Mouse (Mus musculus) E14TG2a.4 (cell line): ENCODE results near the gene Fxyd4.

Experiments used
- H3K27me3 ChIP-seq: 2 replicates; pipeline ENCODE4 v1.6.1; 2014; ENCODE audit warnings: low read length, control low read depth; ENCODE audit not compliant: insufficient read depth
- H3K36me3 ChIP-seq: 2 replicates; pipeline ENCODE4 v1.6.1; 2014; ENCODE audit warnings: low read length, control low read depth; ENCODE audit not compliant: insufficient read depth
- H3K4me1 ChIP-seq: replicated peaks from 2 replicates; pipeline ENCODE4 v1.6.1; 2014; ENCODE audit warnings: low read depth, low read length, control low read depth
- H3K4me3 ChIP-seq: replicated peaks from 2 replicates; pipeline ENCODE4 v1.5.1; 2014; ENCODE audit warnings: mild to moderate bottlenecking, low read length
- H3K9me3 ChIP-seq: 2 replicates; pipeline ENCODE4 v1.6.1; 2014; ENCODE audit warnings: low read length, control low read depth
- CTCF ChIP-seq: conservative IDR thresholded peaks from 2 replicates; pipeline ENCODE4 v1.5.1; 2014; ENCODE audit warnings: low read length
- NANOG ChIP-seq: IDR thresholded peaks from 2 replicates; pipeline ENCODE4 v1.6.1; 2014; ENCODE audit warnings: borderline replicate concordance, low read length, mixed read lengths
- POU5F1 ChIP-seq: IDR thresholded peaks from 2 replicates; pipeline ENCODE4 v1.6.1; 2014; ENCODE audit warnings: low read length, borderline replicate concordance

Fxyd4 gene

GRCm38 (mm10) chr6:117888642-117889096 lies 48.8 kb downstream of the Fxyd4 start:
- TF ChIP-seq POU5F1 (no peak), NANOG (no peak), CTCF (no peak)
- H3K9me3 ChIP-seq = no peaks in the 10 kb centered on the region
- no peak overlapping the region for H3K4me3 ChIP-seq
- H3K36me3 ChIP-seq = no peaks in the 10 kb centered on the region
- no peaks in the 10 kb centered on the region for H3K27me3 ChIP-seq
- peaks cover 50% of the 10 kb centered on the region for H3K4me1 ChIP-seq

DNA sequence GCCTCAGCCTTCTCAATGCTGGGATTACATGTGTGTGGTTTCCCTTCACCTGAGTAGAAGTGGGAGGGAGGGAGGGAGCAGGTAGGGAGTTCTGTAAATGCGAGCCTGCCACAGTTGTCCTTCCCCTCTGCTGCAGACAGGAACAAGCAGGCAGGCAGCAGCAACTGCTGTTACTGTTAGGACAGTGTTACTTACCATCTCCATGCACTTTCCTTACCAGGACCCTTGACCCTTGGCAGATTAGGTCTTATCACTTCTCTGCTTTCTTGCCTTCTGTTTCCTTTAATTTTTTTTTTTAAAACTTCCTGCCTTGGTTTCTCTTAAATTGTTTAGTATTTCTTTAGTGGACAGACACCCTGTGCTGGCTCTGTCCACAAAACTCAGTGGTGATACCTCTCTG lies 49.5 kb downstream of the Fxyd4 start:
- Histone ChIP-seq H3K27me3 (no peaks in the 10 kb centered on the region), H3K36me3 (no peaks in the 10 kb centered on the region), H3K4me1 (peaks cover 57% of the 10 kb centered on the region), H3K4me3 (no peak overlapping the region), H3K9me3 (no peaks in the 10 kb centered on the region)
- TF ChIP-seq POU5F1 (no peak), NANOG (no peak), CTCF (no peak)

DNA sequence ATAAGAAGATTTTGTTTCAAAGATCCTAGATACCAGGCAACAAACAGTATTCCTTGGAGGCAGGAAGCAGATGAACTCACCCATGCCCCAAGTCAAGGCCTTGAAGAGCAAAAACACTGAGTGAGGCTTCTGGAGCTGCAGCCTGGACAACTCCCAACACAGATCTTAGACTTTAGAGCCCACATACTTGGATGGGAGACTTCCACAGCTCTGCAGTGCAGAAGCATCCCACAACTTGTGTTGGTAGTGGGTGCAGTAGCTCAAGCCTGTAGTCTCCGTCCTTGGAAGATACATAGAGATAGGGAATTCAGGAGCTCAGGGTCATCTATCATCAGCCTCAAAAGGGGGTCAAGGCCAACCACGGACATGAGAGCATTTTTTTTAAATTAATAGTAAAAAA lies 51.5 kb downstream of the Fxyd4 start:
- H3K4me1 ChIP-seq = peaks cover 61% of the 10 kb centered on the region
- no peak overlapping the region for H3K4me3 ChIP-seq
- H3K27me3 ChIP-seq = no peaks in the 10 kb centered on the region
- TF ChIP-seq NANOG = no peak
- H3K9me3 ChIP-seq = no peaks in the 10 kb centered on the region
- no peaks in the 10 kb centered on the region for H3K36me3 ChIP-seq
